Mouse (Mus musculus) forebrain, postnatal 0 days (tissue): ENCODE measurements around the gene Cbx4. TPM values are rescaled to one million over a fixed set of nuclear protein-coding genes. Genes with fewer than 3 reads are reported as not detected.
A peak's percentile ranks its signal among the peaks of the same experiment; 100 is the strongest.

Source experiments
- ATAC-seq: fragments of 200-750 bp; cut with Nextera tagmentation; 2 replicates; pipeline ENCODE4 v1.8.0; 2017; ENCODE audit warnings: mild to moderate bottlenecking, moderate library complexity
- DNase-seq: peaks from one replicate; pipeline ENCODE4 v3.0.0-alpha.2; 2015
- H3K27ac ChIP-seq: fragments of 300-500 bp; sonication (generic); 2 replicates; pipeline ENCODE4 v1.5.1; 2014; ENCODE audit warnings: low read depth, mild to moderate bottlenecking, antibody characterized with exemption, low read length, moderate library complexity, mixed read lengths
- H3K27me3 ChIP-seq: fragments of 300-500 bp; sonication (generic); 2 replicates; pipeline ENCODE4 v1.6.1; 2014; ENCODE audit warnings: mild to moderate bottlenecking, low read length, mixed read lengths; ENCODE audit not compliant: insufficient read depth
- H3K36me3 ChIP-seq: fragments of 300-500 bp; sonication (generic); 2 replicates; pipeline ENCODE4 v1.6.1; 2014; ENCODE audit warnings: mild to moderate bottlenecking, moderate library complexity; ENCODE audit not compliant: insufficient read depth
- H3K4me1 ChIP-seq: fragments of 300-500 bp; sonication (generic); 2 replicates; pipeline ENCODE4 v1.6.1; 2014; ENCODE audit warnings: antibody characterized with exemption; ENCODE audit not compliant: insufficient read depth
- H3K4me2 ChIP-seq: fragments of 300-500 bp; sonication (generic); 2 replicates; pipeline ENCODE4 v1.6.1; 2014; ENCODE audit warnings: low read depth, mild to moderate bottlenecking, moderate library complexity
- H3K4me3 ChIP-seq: fragments of 300-500 bp; sonication (generic); 2 replicates; pipeline ENCODE4 v1.5.1; 2014; ENCODE audit warnings: low read depth, low read length, mixed read lengths
- H3K9ac ChIP-seq: fragments of 300-500 bp; sonication (generic); 2 replicates; pipeline ENCODE4 v1.6.1; 2014; ENCODE audit warnings: mild to moderate bottlenecking
- H3K9me3 ChIP-seq: fragments of 300-500 bp; sonication (generic); 2 replicates; pipeline ENCODE4 v1.6.1; 2016; ENCODE audit warnings: low read length
- CTCF ChIP-seq: sonication (generic); IDR thresholded peaks from 2 replicates; pipeline ENCODE4 v1.5.1; 2016; ENCODE audit warnings: antibody characterized with exemption, control low read depth, low read depth
- WGBS: fragments of 180-500 bp; shearing (Covaris S2); extraction: QIAGEN DNeasy Blood & Tissue Kit; methylation state at CpG from one replicate; pipeline ENCODE4 v1.1.7; 2014; 5-methylcytosine and 5-hydroxymethylcytosine counted together
- polyA plus RNA-seq: library from polyadenylated mRNA; unstranded; fragments of >200 nt; fragmentation: Nextera tagmentation; extraction: Ambion mirVana; gene quantifications from 2 replicates; pipeline ENCODE4 v1.2.1, GENCODE M21; 2015
- total RNA-seq: library from RNA; depleted of rRNA; stranded (reverse); fragments of >200 nt; gene quantifications from 2 replicates; pipeline ENCODE4 v1.2.3, GENCODE M21; 2014

The Cbx4 gene
- total and polyA plus RNA-seq, 2 experiments from 2014 or later, result 26.1 to 38.6 TPM

- DNase-seq (no peak), ATAC-seq (no peak)
- no peaks in the 10 kb centered on the region for H3K9me3 ChIP-seq
- no peaks in the 10 kb centered on the region for H3K27me3 ChIP-seq
- H3K4me3 ChIP-seq, result no peak overlapping the region
- H3K36me3 ChIP-seq, result no peaks in the 10 kb centered on the region
- WGBS, result 64% methylated on average over 4 of the region's 4 CpGs
- no peak overlapping the region for H3K4me2 ChIP-seq
- no peak overlapping the region for H3K9ac ChIP-seq
- no peak overlapping the region for H3K27ac ChIP-seq
- TF ChIP-seq CTCF, result no peak
- no peaks in the 10 kb centered on the region for H3K4me1 ChIP-seq
Observed at GRCm38 (mm10) chr11:119098202-119098601, 12.2 kb upstream of the Cbx4 start.

- Histone ChIP-seq H3K4me1 (no peaks in the 10 kb centered on the region), H3K4me2 (no peak overlapping the region), H3K9me3 (no peaks in the 10 kb centered on the region), H3K4me3 (no peak overlapping the region), H3K27ac (no peak overlapping the region), H3K27me3 (no peaks in the 10 kb centered on the region), H3K9ac (peak overlapping the region; percentile 22; the same call in 1 of the 2 replicates), H3K36me3 (no peaks in the 10 kb centered on the region)
- no peak for ATAC-seq
- no peak for TF ChIP-seq CTCF
- DNase-seq, result no peak
- WGBS, result 43% methylated on average over 3 of the region's 3 CpGs
Observed at GRCm38 (mm10) chr11:119095441-119095840, 9.4 kb upstream of the Cbx4 start.

GRCm38 (mm10) chr11:119093322-119093721 is 7.3 kb upstream of the Cbx4 start:
- no peak for TF ChIP-seq CTCF
- DNase-seq (no peak), ATAC-seq (no peak)
- H3K27me3 ChIP-seq, result peaks cover 11% of the 10 kb centered on the region
- no peak overlapping the region for H3K4me3 ChIP-seq
- H3K4me2 ChIP-seq, result no peak overlapping the region
- no peak overlapping the region for H3K27ac ChIP-seq
- 60% methylated on average over 1 of the region's 1 CpGs for WGBS
- no peak overlapping the region for H3K9ac ChIP-seq
- no peaks in the 10 kb centered on the region for H3K9me3 ChIP-seq
- peaks cover 8% of the 10 kb centered on the region for H3K4me1 ChIP-seq
- H3K36me3 ChIP-seq, result no peaks in the 10 kb centered on the region

- Histone ChIP-seq H3K9me3 (no peaks in the 10 kb centered on the region), H3K4me1 (peaks cover 8% of the 10 kb centered on the region), H3K27me3 (peaks cover 22% of the 10 kb centered on the region), H3K36me3 (no peaks in the 10 kb centered on the region), H3K9ac (no peak overlapping the region), H3K4me3 (no peak overlapping the region), H3K4me2 (no peak overlapping the region), H3K27ac (no peak overlapping the region)
- DNase-seq (no peak), ATAC-seq (no peak)
- no peak for TF ChIP-seq CTCF
- WGBS, result 76% methylated on average over 3 of the region's 3 CpGs
Observed at GRCm38 (mm10) chr11:119092286-119092685, 6.3 kb upstream of the Cbx4 start.

- no peaks in the 10 kb centered on the region for H3K9me3 ChIP-seq
- H3K27ac ChIP-seq, result no peak overlapping the region
- peak; percentile 70 for DNase-seq
- peak overlapping the region; percentile 98 for H3K4me2 ChIP-seq
- H3K4me1 ChIP-seq, result peaks cover 8% of the 10 kb centered on the region
- H3K9ac ChIP-seq, result no peak overlapping the region
- no peaks in the 10 kb centered on the region for H3K36me3 ChIP-seq
- H3K27me3 ChIP-seq, result peaks cover 27% of the 10 kb centered on the region
- TF ChIP-seq CTCF, result peak; percentile 79
- no peak overlapping the region for H3K4me3 ChIP-seq
- 8% methylated on average over 8 of the region's 8 CpGs for WGBS
- 0 out of 2 replicates have a peak, but pooled peaks have one; percentile 19 for ATAC-seq
Observed at GRCm38 (mm10) chr11:119091598-119091991, 5.6 kb upstream of the Cbx4 start.

- Histone ChIP-seq H3K9ac (peak overlapping the region; percentile 63), H3K27me3 (peaks cover 27% of the 10 kb centered on the region), H3K4me2 (peak overlapping the region; percentile 98), H3K36me3 (no peaks in the 10 kb centered on the region), H3K9me3 (no peaks in the 10 kb centered on the region), H3K27ac (no peak overlapping the region), H3K4me3 (peak overlapping the region; percentile 53), H3K4me1 (peaks cover 8% of the 10 kb centered on the region)
- ATAC-seq, result peak; percentile 12; the same call in 1 of the 2 replicates
- DNase-seq, result peak; percentile 70
- 4% methylated on average over 40 of the region's 42 CpGs for WGBS
- no peak for TF ChIP-seq CTCF
Observed at GRCm38 (mm10) chr11:119090961-119091597, 5.1 kb upstream of the Cbx4 start.

GRCm38 (mm10) chr11:119090076-119090960 is 4.3 kb upstream of the Cbx4 start:
- H3K9me3 ChIP-seq, result no peaks in the 10 kb centered on the region
- H3K9ac ChIP-seq, result peak overlapping the region; percentile 63
- no peaks in the 10 kb centered on the region for H3K36me3 ChIP-seq
- H3K4me3 ChIP-seq, result peak overlapping the region; percentile 53
- H3K27ac ChIP-seq, result no peak overlapping the region
- H3K4me1 ChIP-seq, result peaks cover 8% of the 10 kb centered on the region
- DNase-seq (peak; percentile 47), ATAC-seq (no peak)
- TF ChIP-seq CTCF, result no peak
- under 1% methylated on average over 63 of the region's 75 CpGs for WGBS
- H3K27me3 ChIP-seq, result peaks cover 27% of the 10 kb centered on the region
- peak overlapping the region; percentile 98 for H3K4me2 ChIP-seq
